Comparison of ENCODE assay signal across 13 mouse cellular contexts in genomic region chr2:93291186-93291926, GRCm38 (mm10). TPM values are rescaled to one million over a fixed set of nuclear protein-coding genes. Genes with fewer than 3 reads are reported as not detected.
DNase-seq lines count a peak whose midpoint lies in the region; ATAC-seq and TF ChIP-seq lines count a peak whose summit lies in the region.
"Had no signal": no experiment of that assay in that cellular context is flagged by ENCODE, and none has a peak within 500 bp of the region (broad histone marks: within the 10 kb centered on the region; RNA-seq: fewer than 3 reads in every experiment).

No protein-coding gene starts in this region.

- peak overlapping the region; percentile 35; the same call in 1 of the 2 replicates for H3K9ac ChIP-seq in forebrain, embryonic 11.5 days (ENCODE audit: low read length)
- no peak overlapping the region for H3K9ac ChIP-seq in forebrain, postnatal 0 days
- no peak overlapping the region for H3K9ac ChIP-seq in neural tube, embryonic 11.5 days (ENCODE audit: low read length)
- H3K9ac ChIP-seq in limb, embryonic 13.5 days, result no peak overlapping the region
- H3K9ac ChIP-seq: heart, embryonic 15.5 days; liver, embryonic 14.5 days had no signal

- H3K36me3 ChIP-seq in forebrain, embryonic 11.5 days (ENCODE audit: control insufficient read depth, insufficient read depth, low read length), result peaks cover 7% of the 10 kb centered on the region; the same call in 1 of the 2 replicates
- no peaks in the 10 kb centered on the region for H3K36me3 ChIP-seq in forebrain, postnatal 0 days (ENCODE audit: insufficient read depth)
- H3K36me3 ChIP-seq in neural tube, embryonic 11.5 days (ENCODE audit: control insufficient read depth, insufficient read depth, low read length), result peaks cover 5% of the 10 kb centered on the region; the same call in 1 of the 2 replicates
- peaks cover 11% of the 10 kb centered on the region for H3K36me3 ChIP-seq in limb, embryonic 13.5 days

- H3K27ac ChIP-seq in forebrain, embryonic 11.5 days (ENCODE audit: low read depth, low read length), result peak overlapping the region; percentile 73
- no peak overlapping the region for H3K27ac ChIP-seq in forebrain, postnatal 0 days (ENCODE audit: low read depth, low read length)
- peak overlapping the region; percentile 77 for H3K27ac ChIP-seq in neural tube, embryonic 11.5 days (ENCODE audit: low read depth, low read length)
- H3K27ac ChIP-seq in limb, embryonic 13.5 days, result peak overlapping the region; percentile 77
- H3K27ac ChIP-seq: heart, embryonic 15.5 days; liver, embryonic 14.5 days; stomach, postnatal 0 days had no signal

- DNase-seq in forebrain, embryonic 11.5 days (ENCODE audit: low spot score), result no peak
- no peak for DNase-seq in forebrain, postnatal 0 days
- peak; percentile 59 for DNase-seq in neural tube, embryonic 11.5 days (ENCODE audit: low spot score)
- no peak for DNase-seq in neural tube, embryonic 10.5 days (ENCODE audit: extremely low spot score, low spot score)
- no peak for DNase-seq in urinary bladder, postnatal 4 days (ENCODE audit: low spot score in 2 of 2)
- no peak for DNase-seq in gastrocnemius, postnatal 25 days
- no peak for DNase-seq in urinary bladder, postnatal 25 days (ENCODE audit: low spot score)
- DNase-seq: kidney, adult 18-20 months; right cerebral cortex, postnatal 4 days had no signal

- peaks cover 41% of the 10 kb centered on the region for H3K4me1 ChIP-seq in forebrain, embryonic 11.5 days (replicated peaks; ENCODE audit: control insufficient read depth, insufficient read depth, low read length)
- peaks cover 23% of the 10 kb centered on the region for H3K4me1 ChIP-seq in forebrain, postnatal 0 days (ENCODE audit: insufficient read depth)
- peaks cover 50% of the 10 kb centered on the region for H3K4me1 ChIP-seq in neural tube, embryonic 11.5 days (ENCODE audit: control insufficient read depth, insufficient read depth, low read length)
- peaks cover 59% of the 10 kb centered on the region for H3K4me1 ChIP-seq in limb, embryonic 13.5 days

- no peaks in the 10 kb centered on the region for H3K27me3 ChIP-seq in forebrain, embryonic 11.5 days (ENCODE audit: control insufficient read depth, insufficient read depth, low read length)
- no peaks in the 10 kb centered on the region for H3K27me3 ChIP-seq in forebrain, postnatal 0 days (ENCODE audit: insufficient read depth, low read length)
- no peaks in the 10 kb centered on the region for H3K27me3 ChIP-seq in neural tube, embryonic 11.5 days (ENCODE audit: control insufficient read depth, insufficient read depth, low read length)
- H3K27me3 ChIP-seq in limb, embryonic 13.5 days, result no peaks in the 10 kb centered on the region
- H3K27me3 ChIP-seq: heart, embryonic 15.5 days had no signal

- ATAC-seq in forebrain, embryonic 11.5 days (replicated peaks; ENCODE audit: low FRiP score), result peak; percentile 45
- ATAC-seq in forebrain, postnatal 0 days, result no peak
- no peak; the same call in 1 of the 2 replicates for ATAC-seq in neural tube, embryonic 11.5 days (ENCODE audit: insufficient read depth, low FRiP score, low TSS enrichment)
- peak; percentile 25; the same call in 1 of the 2 replicates for ATAC-seq in limb, embryonic 13.5 days (ENCODE audit: low FRiP score, low read depth)

- H3K4me2 ChIP-seq in forebrain, embryonic 11.5 days (ENCODE audit: low read depth, low read length, severe bottlenecking), result no peak overlapping the region
- no peak overlapping the region for H3K4me2 ChIP-seq in forebrain, postnatal 0 days (ENCODE audit: low read depth)
- H3K4me2 ChIP-seq in neural tube, embryonic 11.5 days (ENCODE audit: low read depth), result no peak overlapping the region
- H3K4me2 ChIP-seq in limb, embryonic 13.5 days (replicated peaks), result 0 out of 2 replicates have a peak overlapping the region, but pooled peaks have one; percentile 14
- H3K4me2 ChIP-seq: heart, embryonic 15.5 days had no signal

- no peak for TF ChIP-seq CTCF in forebrain, postnatal 0 days (IDR thresholded peaks at IDR 0.05; ENCODE audit: low read depth)

- H3K9me3 ChIP-seq in forebrain, embryonic 11.5 days (ENCODE audit: control insufficient read depth, low read length), result no peaks in the 10 kb centered on the region; the same call in 1 of the 2 replicates
- no peaks in the 10 kb centered on the region for H3K9me3 ChIP-seq in forebrain, postnatal 0 days (ENCODE audit: low read length)
- H3K9me3 ChIP-seq in neural tube, embryonic 11.5 days (ENCODE audit: control insufficient read depth, low read length), result no peaks in the 10 kb centered on the region; the same call in 1 of the 2 replicates
- peaks cover 4% of the 10 kb centered on the region; the same call in 1 of the 2 replicates for H3K9me3 ChIP-seq in limb, embryonic 13.5 days
- H3K9me3 ChIP-seq: heart, embryonic 15.5 days had no signal

- no peak overlapping the region for H3K4me3 ChIP-seq in forebrain, embryonic 11.5 days (ENCODE audit: low read depth, low read length)
- H3K4me3 ChIP-seq in forebrain, postnatal 0 days (ENCODE audit: low read depth, low read length), result no peak overlapping the region
- H3K4me3 ChIP-seq in neural tube, embryonic 11.5 days (ENCODE audit: low read depth, low read length), result no peak overlapping the region
- H3K4me3 ChIP-seq in limb, embryonic 13.5 days, result no peak overlapping the region
- H3K4me3 ChIP-seq: heart, embryonic 15.5 days had no signal

- WGBS in forebrain, embryonic 11.5 days, result 34% methylated on average over 13 of the region's 13 CpGs
- WGBS in forebrain, postnatal 0 days, result 20% methylated on average over 13 of the region's 13 CpGs
- WGBS in neural tube, embryonic 11.5 days, result 43% methylated on average over 13 of the region's 13 CpGs
- WGBS in limb, embryonic 13.5 days, result 33% methylated on average over 13 of the region's 13 CpGs

RNA-seq across cellular contexts. Expression of gene Tspan18, which starts 42.9 kb away (rescaled TPM):
- 54.1 and 56.4 TPM in 2 replicates for polyA plus RNA-seq in forebrain, embryonic 11.5 days (2014; fragmentation: Nextera tagmentation; extraction: Ambion mirVana)
- total RNA-seq in forebrain, postnatal 0 days (2014; rRNA removed), result 14.8 and 23.1 TPM in 2 replicates
- 14.4 and 18.1 TPM in 2 replicates for polyA plus RNA-seq in forebrain, postnatal 0 days (2015; fragmentation: Nextera tagmentation; extraction: Ambion mirVana)
- 71.9 and 72.3 TPM in 2 replicates for polyA plus RNA-seq in neural tube, embryonic 11.5 days (2014; fragmentation: Nextera tagmentation; extraction: Ambion mirVana)
- polyA plus RNA-seq in limb, embryonic 13.5 days (2015; fragmentation: Nextera tagmentation; extraction: Ambion mirVana), result 17.2 and 19.5 TPM in 2 replicates
- total RNA-seq in gastrocnemius, postnatal 25 days (2021), result 1 to 10 TPM; 3.8 TPM

Comparison
In these comparisons a context has a peak if more than half of its experiments do, and no peak if none do; other contexts are left out.
1. ATAC-seq: peak in forebrain, embryonic 11.5 days (single experiment) and limb, embryonic 13.5 days (single experiment); none in forebrain, postnatal 0 days (single experiment) and neural tube, embryonic 11.5 days (single experiment).